Mouse (Mus musculus): Measurements from ENCODE around the gene Lonp2.

DNA sequence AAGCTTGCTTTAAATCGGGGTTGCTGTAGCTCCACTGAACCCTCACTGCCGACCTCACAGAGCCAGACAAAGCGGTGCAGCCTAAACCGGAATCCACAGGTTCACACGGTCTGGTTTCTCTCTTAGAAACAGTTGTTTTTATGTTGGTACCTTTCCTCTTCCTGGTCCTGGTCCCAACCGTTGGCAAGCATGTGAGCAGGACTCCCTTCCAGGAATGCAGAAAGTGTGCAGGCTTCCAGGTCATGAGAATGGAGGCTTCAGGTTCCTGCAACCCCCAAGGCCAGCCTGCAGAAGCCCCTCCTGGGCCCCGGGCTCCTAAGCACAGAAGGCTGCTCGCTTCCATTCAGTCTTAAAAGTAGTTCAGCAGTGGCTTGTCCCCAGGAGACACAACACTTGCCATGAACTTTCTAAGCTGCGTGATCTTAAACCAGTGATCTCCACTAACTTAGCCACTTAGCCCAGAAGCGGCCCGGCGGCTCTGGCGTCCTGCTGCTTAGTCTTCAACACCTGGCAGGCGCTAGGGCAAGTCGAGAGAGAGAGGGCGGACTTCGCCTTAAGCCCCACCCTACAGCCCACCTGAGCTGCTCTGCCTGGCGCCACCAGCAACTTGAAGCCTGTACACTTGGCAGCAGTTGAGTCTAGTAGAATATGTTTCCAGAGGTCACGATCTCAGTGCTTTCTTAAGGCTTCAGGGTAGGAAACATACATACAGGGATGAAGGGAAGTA lies 104.5 kb downstream of the Lonp2 start:
- no peak for TF ChIP-seq POLR2A (IDR thresholded peaks at IDR 0.05; ENCODE audit: borderline replicate concordance, low read depth, low read length)
- no peak for TF ChIP-seq CTCF (IDR thresholded peaks at IDR 0.05; ENCODE audit: low read depth, low read length)

All from bone marrow macrophage, adult 2 months (primary cell).